Mouse (Mus musculus) limb, embryonic 11.5 days (tissue): Measurements from ENCODE around the gene Gm45140. TPM values are rescaled to one million over a fixed set of nuclear protein-coding genes. Genes with fewer than 3 reads are reported as not detected.

Experiments used
- ATAC-seq: fragments of 200-750 bp; cut with Nextera tagmentation; 2 replicates; pipeline ENCODE4 v1.8.0; 2017; ENCODE audit warnings: low read depth; ENCODE audit not compliant: insufficient number of reproducible peaks, low FRiP score, low TSS enrichment
- DNase-seq: peaks from one replicate; pipeline ENCODE4 v3.0.0-alpha.2; 2015; ENCODE audit warnings: low spot score
- H3K27ac ChIP-seq: fragments of 300-500 bp; sonication (generic); replicated peaks from 2 replicates; pipeline ENCODE4 v1.5.1; 2014; ENCODE audit warnings: low read depth, mild to moderate bottlenecking, low read length
- H3K27me3 ChIP-seq: fragments of 300-500 bp; sonication (generic); 2 replicates; pipeline ENCODE4 v1.6.1; 2014; ENCODE audit warnings: mild to moderate bottlenecking, low read length, mixed read lengths; ENCODE audit not compliant: control insufficient read depth, insufficient read depth
- H3K36me3 ChIP-seq: fragments of 300-500 bp; sonication (generic); 2 replicates; pipeline ENCODE4 v1.6.1; 2014; ENCODE audit warnings: mild to moderate bottlenecking, low read length, moderate library complexity, mixed read lengths; ENCODE audit not compliant: control insufficient read depth, insufficient read depth
- H3K4me1 ChIP-seq: fragments of 300-500 bp; sonication (generic); 2 replicates; pipeline ENCODE4 v1.6.1; 2014; ENCODE audit warnings: low read length, mixed read lengths; ENCODE audit not compliant: control insufficient read depth, insufficient read depth
- H3K4me2 ChIP-seq: fragments of 300-500 bp; sonication (generic); 2 replicates; pipeline ENCODE4 v1.6.1; 2014; ENCODE audit warnings: low read depth, mild to moderate bottlenecking, moderate library complexity; ENCODE audit not compliant: severe bottlenecking
- H3K4me3 ChIP-seq: fragments of 300-500 bp; sonication (generic); 2 replicates; pipeline ENCODE4 v1.5.1; 2014; ENCODE audit warnings: low read depth, low read length
- H3K9ac ChIP-seq: fragments of 300-500 bp; sonication (generic); 2 replicates; pipeline ENCODE4 v1.6.1; 2014; ENCODE audit warnings: mild to moderate bottlenecking, low read length
- H3K9me3 ChIP-seq: fragments of 300-500 bp; sonication (generic); 2 replicates; pipeline ENCODE4 v1.6.1; 2016; ENCODE audit warnings: low read length; ENCODE audit not compliant: control insufficient read depth
- WGBS: fragments of 180-500 bp; shearing (Covaris S2); extraction: QIAGEN DNeasy Blood & Tissue Kit; methylation state at CpG from one replicate; pipeline ENCODE4 v1.1.7; 2014; 5-methylcytosine and 5-hydroxymethylcytosine counted together
- polyA plus RNA-seq: library from polyadenylated mRNA; unstranded; fragments of >200 nt; fragmentation: Nextera tagmentation; extraction: Ambion mirVana; gene quantifications from 2 replicates; pipeline ENCODE4 v1.2.1, GENCODE M21; 2014

Gm45140 gene
- 2.8 and 3.5 TPM in 2 replicates for polyA plus RNA-seq

DNA sequence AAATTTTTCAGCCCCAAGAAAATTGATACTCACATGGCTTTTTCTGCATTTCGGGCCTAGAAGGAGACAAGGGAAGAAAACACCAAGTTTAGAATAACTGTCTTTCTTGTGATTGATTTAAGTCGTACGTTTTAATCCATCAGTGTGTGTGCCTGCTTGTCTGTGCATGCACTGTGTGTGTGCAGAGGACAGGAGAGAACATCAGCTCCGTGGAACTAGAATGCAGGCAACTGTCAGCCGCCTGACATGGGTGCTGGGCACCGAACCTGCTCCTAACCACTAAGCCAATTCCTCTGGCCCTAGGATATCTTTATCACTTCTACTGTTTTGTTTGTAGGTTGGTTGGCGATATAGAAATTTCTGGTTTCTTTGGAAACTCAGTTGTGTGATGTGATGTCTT, at the start of gene Gm45140:
Gene Gm45140 (minus strand): TSS at position 101 of the 400 bp plus-strand sequence.
- WGBS, result 94% methylated on average over 7 of the region's 7 CpGs
- Histone ChIP-seq H3K36me3 (peaks cover 3% of the 10 kb centered on the region; the same call in 1 of the 2 replicates), H3K27ac (no peak within 1 kb of the TSS), H3K4me2 (no peak within 1 kb of the TSS), H3K4me1 (no peaks in the 10 kb centered on the region), H3K9me3 (no peaks in the 10 kb centered on the region), H3K9ac (no peak within 1 kb of the TSS), H3K4me3 (no peak within 1 kb of the TSS), H3K27me3 (no peaks in the 10 kb centered on the region)
- ATAC-seq, result no peak
- DNase-seq, result no peak

DNA sequence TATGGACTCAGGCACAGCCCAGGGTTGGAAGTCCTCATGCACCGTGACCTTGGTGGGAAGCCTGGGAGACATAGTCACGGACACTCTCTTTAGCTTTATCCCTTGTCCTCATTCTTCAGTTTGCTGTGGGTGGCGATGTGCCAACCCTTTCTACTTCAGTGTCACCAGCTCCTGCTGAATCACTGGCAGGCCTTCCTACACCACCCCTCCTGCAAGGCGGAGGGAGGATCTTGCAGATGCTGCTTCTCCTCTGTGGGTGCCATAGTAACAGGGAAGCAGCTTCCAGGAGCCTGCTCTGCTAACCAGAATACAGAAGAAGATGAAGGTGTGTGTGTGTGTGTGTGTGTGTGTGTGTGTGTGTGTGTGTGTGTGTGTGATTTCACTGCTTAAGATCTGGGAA, 47.2 kb upstream of the Gm45140 start:
- WGBS, result 67% methylated on average over 4 of the region's 4 CpGs
- Histone ChIP-seq H3K4me3 (no peak overlapping the region), H3K4me1 (no peaks in the 10 kb centered on the region), H3K36me3 (no peaks in the 10 kb centered on the region), H3K27me3 (no peaks in the 10 kb centered on the region), H3K9me3 (no peaks in the 10 kb centered on the region), H3K9ac (no peak overlapping the region), H3K27ac (no peak overlapping the region), H3K4me2 (no peak overlapping the region)
- ATAC-seq (no peak), DNase-seq (no peak)

DNA sequence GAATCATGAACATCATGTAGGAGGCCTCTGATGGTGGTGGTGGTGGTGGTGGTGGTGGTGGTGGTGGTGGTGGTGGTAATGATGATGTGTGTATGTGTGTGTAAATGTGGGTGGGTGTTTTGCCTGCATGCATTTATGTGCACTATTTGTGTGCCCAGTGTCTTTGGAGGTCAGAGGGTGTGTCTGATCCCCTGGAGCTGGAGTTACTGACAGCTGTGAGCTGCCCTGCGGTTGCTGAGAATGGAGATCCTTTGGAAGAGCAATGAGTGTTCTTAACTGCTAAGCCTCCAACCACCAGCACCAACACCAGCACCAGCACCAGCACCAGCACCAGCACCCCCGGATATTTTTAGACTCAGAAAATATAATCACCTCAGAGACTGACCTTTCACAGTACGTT, 46.6 kb upstream of the Gm45140 start:
- WGBS, result 70% methylated on average over 3 of the region's 3 CpGs
- no peaks in the 10 kb centered on the region for H3K9me3 ChIP-seq
- no peak for ATAC-seq

DNA sequence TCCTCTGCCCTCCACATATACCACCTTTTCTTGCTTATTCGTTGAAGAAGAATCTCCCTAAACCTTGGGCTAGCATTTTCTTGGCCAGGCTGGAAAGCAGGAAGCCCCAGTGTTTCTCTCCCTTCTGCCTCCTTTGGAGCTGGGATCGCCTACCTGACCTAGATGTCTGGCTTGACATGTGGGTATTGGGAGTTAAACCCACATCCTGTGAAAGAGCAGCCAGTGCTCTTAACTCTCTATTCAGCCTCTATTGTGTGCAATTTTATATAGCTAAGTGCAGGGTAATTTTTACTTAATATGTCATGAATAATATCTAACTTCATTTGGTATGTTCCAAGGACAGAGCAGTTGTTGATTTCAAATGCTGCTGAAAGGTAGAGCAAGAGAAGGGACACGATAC, 44.0 kb upstream of the Gm45140 start:
- DNase-seq (no peak), ATAC-seq (no peak)
- H3K27me3 ChIP-seq, result no peaks in the 10 kb centered on the region
- no peak overlapping the region for H3K4me3 ChIP-seq
- H3K4me2 ChIP-seq, result no peak overlapping the region
- no peaks in the 10 kb centered on the region for H3K9me3 ChIP-seq
- no peak overlapping the region for H3K9ac ChIP-seq
- WGBS, result 73% methylated on average over 3 of the region's 3 CpGs
- no peaks in the 10 kb centered on the region for H3K4me1 ChIP-seq
- no peak overlapping the region for H3K27ac ChIP-seq
- H3K36me3 ChIP-seq, result no peaks in the 10 kb centered on the region

More for the DNA sequence above, 46.6 kb upstream of the Gm45140 start:
- H3K4me2 ChIP-seq, result no peak overlapping the region
- no peaks in the 10 kb centered on the region for H3K36me3 ChIP-seq
- H3K4me3 ChIP-seq, result no peak overlapping the region
- H3K27me3 ChIP-seq, result no peaks in the 10 kb centered on the region
- H3K9ac ChIP-seq, result no peak overlapping the region
- no peaks in the 10 kb centered on the region for H3K4me1 ChIP-seq
- H3K27ac ChIP-seq, result no peak overlapping the region
- no peak for DNase-seq

DNA sequence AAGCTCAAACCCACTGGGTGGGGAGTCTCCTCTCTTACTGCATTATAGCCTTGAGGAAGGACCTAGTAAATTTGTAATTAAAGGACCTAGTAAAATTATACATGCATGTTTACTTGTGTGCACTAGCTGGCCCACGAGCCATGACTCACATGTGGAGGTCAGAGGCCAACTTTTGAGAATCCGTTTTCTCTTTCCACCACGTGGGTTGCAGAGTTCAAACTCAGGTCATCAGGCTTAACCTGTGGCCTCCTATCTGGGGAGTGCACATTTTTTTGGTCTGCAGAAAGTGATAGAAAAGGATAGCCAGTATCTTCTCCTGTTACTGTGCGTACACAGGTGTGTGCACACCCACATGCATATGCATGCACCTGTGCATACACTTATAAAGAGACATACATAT, 43.4 kb upstream of the Gm45140 start:
- no peak overlapping the region for H3K27ac ChIP-seq
- H3K4me2 ChIP-seq, result no peak overlapping the region
- no peaks in the 10 kb centered on the region for H3K4me1 ChIP-seq
- no peak overlapping the region for H3K4me3 ChIP-seq
- no peaks in the 10 kb centered on the region for H3K36me3 ChIP-seq
- H3K9ac ChIP-seq, result no peak overlapping the region
- ATAC-seq (no peak), DNase-seq (no peak)
- no peaks in the 10 kb centered on the region for H3K27me3 ChIP-seq
- no peaks in the 10 kb centered on the region for H3K9me3 ChIP-seq
- WGBS, result 34% methylated on average over 4 of the region's 4 CpGs

DNA sequence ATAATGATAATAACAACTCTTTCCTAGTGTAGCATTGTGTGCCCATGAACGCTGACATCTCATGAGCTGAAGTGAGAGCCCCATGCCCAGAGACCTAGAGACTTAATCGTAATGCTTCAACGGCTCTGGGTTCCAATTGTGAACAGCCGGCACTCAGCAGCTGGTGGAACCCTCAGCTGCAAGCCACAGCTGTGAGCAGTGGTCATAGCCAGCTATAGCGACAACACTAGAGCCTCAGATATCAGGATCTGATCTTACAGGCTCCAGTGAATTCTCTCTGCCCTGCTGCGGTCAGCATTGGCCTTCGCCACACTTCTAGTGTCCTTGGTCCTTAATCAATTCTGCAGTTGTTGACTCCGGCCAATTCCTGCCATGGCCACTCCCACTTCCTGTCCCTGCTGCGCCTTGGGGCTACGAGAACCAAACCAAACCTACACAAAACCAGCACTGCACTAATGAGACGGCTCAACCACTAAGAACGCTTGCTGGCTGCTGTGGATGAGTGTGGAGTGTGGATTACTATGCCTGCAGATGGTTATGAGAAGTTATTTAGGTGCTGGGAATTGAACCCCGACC, 40.6 kb upstream of the Gm45140 start:
- H3K27me3 ChIP-seq, result no peaks in the 10 kb centered on the region
- H3K4me3 ChIP-seq, result no peak overlapping the region
- no peak overlapping the region for H3K9ac ChIP-seq
- H3K4me1 ChIP-seq, result no peaks in the 10 kb centered on the region
- H3K27ac ChIP-seq, result no peak overlapping the region
- H3K36me3 ChIP-seq, result no peaks in the 10 kb centered on the region
- H3K9me3 ChIP-seq, result no peaks in the 10 kb centered on the region
- H3K4me2 ChIP-seq, result no peak overlapping the region
- ATAC-seq, result no peak
- WGBS, result 66% methylated on average over 13 of the region's 13 CpGs
- DNase-seq, result peak; percentile 27

DNA sequence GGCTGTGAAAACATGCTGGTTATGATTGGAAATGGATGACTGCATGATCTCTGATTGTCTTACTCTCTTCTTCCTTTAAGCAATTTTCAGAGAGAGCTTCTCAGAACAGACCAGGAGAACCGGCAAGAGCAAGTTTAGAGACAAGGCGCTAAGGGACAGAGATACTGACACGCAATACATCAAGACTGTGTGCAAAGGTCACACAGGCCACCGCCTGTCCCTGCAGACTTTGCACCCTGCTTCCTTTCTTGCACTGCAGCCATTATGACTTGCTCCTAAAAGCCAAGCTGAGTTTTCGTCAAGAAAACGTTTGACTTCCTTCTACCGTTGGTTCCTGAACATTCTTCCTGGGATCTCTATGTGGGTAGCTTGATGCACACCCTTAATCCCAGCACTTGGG, 40.0 kb upstream of the Gm45140 start:
- no peak overlapping the region for H3K4me2 ChIP-seq
- H3K4me3 ChIP-seq, result no peak overlapping the region
- H3K27me3 ChIP-seq, result no peaks in the 10 kb centered on the region
- whole genome bisulfite sequencing, result 91% methylated on average over 7 of the region's 7 CpGs
- H3K4me1 ChIP-seq, result no peaks in the 10 kb centered on the region
- DNase-seq, result no peak
- no peaks in the 10 kb centered on the region for H3K9me3 ChIP-seq
- no peak overlapping the region for H3K27ac ChIP-seq
- H3K36me3 ChIP-seq, result no peaks in the 10 kb centered on the region
- no peak for ATAC-seq
- no peak overlapping the region for H3K9ac ChIP-seq

DNA sequence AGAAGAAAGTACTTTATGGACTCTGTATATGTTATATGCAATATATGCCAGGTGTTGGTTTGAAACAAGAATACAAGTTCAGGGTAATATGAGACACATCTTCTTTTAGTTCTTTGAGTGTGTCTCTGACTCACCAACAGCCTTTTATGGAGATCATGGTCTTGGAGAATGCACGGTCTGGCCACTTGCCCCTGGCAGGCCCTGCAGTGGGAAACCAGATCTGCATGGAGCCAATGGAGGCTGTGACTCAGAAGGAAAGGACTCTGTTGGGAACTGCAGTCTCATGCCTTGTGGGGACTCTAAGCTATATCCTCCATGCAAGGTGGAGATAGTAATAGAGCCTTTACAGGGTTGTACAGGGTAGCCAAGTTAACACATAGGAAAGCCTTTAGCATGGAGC, 39.5 kb upstream of the Gm45140 start:
- 77% methylated on average over 1 of the region's 1 CpGs for WGBS
- DNase-seq (no peak), ATAC-seq (no peak)
- Histone ChIP-seq H3K4me1 (no peaks in the 10 kb centered on the region), H3K36me3 (no peaks in the 10 kb centered on the region), H3K27ac (no peak overlapping the region), H3K4me2 (no peak overlapping the region), H3K9me3 (no peaks in the 10 kb centered on the region), H3K4me3 (no peak overlapping the region), H3K9ac (no peak overlapping the region), H3K27me3 (no peaks in the 10 kb centered on the region)

DNA sequence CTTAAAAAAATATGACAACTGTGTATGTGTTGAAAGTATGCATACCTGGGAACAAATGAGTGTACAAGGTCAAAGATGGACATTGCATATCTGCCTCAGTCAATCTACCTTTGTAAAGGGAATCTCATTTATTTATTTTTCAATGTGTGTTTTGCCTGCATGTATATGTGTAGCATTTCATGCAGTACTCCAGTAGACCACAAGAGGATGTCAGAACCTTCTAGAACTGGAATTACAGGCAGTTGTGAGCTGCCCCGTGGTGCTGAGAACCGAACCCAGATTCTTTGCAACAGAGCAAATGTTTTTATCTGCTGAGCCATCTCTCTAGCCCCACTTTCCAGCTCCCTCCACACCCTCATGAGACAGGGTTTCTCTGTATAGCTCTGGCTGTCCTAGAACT, 38.4 kb upstream of the Gm45140 start:
- no peak for DNase-seq
- no peaks in the 10 kb centered on the region for H3K27me3 ChIP-seq
- no peak for ATAC-seq
- no peak overlapping the region for H3K4me2 ChIP-seq
- H3K27ac ChIP-seq, result no peak overlapping the region
- H3K36me3 ChIP-seq, result no peaks in the 10 kb centered on the region
- no peak overlapping the region for H3K9ac ChIP-seq
- H3K4me1 ChIP-seq, result no peaks in the 10 kb centered on the region
- no peaks in the 10 kb centered on the region for H3K9me3 ChIP-seq
- H3K4me3 ChIP-seq, result no peak overlapping the region
- WGBS, result 84% methylated on average over 2 of the region's 2 CpGs
